Mouse (Mus musculus) CD4-positive helper T cell, adult 2 months (primary cell): ENCODE data around the gene Ptprt.

Source experiments
- DNase-seq: peaks from one replicate; pipeline ENCODE4 v3.0.0-alpha.2; 2012; ENCODE audit warnings: low read depth, missing footprints, low spot score

The Ptprt gene

DNA sequence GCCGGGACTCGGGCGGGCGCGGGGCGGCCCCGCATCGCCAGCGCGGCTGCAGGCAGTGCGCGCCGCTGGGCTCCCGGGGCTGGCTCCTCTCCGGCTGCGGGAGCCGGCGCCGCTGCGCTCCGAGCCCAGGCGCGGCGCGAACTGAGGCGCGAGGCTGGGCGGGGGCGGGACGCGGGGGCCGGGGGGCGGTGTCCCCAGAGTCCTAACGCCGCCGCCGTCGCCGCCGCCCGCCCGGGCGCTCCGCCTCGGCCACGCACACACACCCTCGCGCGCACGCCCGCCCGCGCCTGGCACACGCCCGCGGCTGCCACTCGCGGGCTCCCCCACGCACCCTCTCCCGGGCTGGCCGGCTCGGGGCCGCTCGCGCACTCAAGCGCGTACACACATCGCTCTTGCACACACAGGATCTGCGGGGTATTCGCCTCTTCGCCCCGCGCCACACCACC, at the start of gene Ptprt:
Gene Ptprt (minus strand): TSS at position 207 of the 446 bp plus-strand sequence.
- DNase-seq, result no peak

- DNase-seq, result no peak
These were observed 49.5 kb upstream of the Ptprt start for GRCm38 (mm10) chr2:162710443-162710842.

DNA sequence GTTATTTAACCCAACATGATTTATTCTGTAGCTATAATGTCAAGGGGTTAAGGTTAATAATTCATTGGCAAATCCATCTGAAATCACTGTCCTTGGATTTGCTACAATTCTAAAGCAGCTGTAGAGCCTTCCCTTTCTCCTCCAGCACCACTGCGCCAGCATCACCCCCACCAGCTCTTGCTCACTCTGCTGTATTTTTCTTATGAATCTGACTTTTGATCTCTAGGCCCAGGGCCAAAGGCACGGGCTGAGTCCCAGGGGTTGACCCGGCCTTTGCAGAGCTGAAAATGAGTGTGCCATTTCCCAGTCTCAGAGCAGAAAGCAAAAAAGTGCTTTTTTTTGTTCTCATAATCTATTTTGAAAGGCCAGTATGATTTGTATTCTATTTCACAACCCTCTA, 38.7 kb upstream of the Ptprt start:
- DNase-seq, result no peak

DNA sequence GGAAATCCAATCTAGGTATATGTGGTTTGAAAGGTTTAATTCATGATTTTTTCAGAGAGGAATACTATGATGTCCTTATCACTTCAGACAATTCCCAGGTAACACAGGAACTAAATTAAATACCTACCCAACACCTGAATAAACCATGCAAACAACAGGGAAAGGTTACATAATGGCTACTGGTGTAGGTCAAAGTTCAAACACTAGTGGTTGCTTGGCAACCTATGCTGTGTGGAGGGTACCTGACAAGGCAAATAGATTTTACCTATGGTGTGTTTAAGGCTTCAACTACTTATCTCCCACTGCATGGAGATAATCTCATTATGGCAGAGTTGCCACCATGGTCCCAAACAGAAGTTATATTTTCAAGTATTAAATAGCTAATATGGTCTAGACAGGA, 38.1 kb upstream of the Ptprt start:
- no peak for DNase-seq

GRCm38 (mm10) chr2:162698068-162698467, 37.1 kb upstream of the Ptprt start:
- DNase-seq, result no peak

DNA sequence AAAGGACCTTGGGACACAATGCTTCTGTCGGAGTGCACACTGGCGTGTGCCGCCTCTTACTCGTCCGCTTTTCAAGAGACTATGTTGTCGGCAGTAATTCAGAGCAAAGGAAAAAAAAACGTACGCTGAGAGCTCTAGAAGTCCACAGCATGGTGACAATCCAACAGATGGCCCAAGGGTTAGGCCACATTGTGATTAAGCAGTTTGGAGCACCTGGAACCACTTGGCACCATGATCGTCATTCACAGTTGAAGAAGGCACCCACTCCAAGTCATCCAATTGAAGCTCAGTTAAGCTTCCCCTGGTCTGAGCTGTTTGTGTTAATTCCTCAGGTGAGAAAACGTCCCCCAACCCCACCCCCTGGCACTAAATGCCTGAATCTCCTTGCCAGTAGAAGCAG, 36.2 kb upstream of the Ptprt start:
- DNase-seq, result no peak

- no peak for DNase-seq
These were observed 31.2 kb upstream of the Ptprt start for GRCm38 (mm10) chr2:162692143-162692542.

DNA sequence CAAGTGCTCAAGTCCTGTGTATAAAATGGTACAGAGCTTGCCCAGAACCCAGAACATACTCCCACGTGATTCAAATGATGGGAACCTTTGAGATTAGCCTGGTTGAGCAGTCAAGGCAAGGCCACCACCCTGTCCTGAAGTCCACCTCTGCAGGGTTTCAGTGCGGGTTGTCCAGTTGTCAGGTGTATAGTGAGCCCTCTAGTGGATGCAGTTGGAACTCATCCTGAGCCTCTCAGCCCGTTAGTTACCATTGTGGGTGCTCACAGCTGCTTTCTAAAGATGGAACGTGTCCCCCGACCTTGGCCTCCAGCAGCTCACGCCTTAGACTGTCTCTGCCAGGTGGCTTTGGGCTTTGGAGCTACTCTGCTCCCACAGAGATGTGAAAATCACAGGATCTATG, 21.7 kb upstream of the Ptprt start:
- no peak for DNase-seq

DNA sequence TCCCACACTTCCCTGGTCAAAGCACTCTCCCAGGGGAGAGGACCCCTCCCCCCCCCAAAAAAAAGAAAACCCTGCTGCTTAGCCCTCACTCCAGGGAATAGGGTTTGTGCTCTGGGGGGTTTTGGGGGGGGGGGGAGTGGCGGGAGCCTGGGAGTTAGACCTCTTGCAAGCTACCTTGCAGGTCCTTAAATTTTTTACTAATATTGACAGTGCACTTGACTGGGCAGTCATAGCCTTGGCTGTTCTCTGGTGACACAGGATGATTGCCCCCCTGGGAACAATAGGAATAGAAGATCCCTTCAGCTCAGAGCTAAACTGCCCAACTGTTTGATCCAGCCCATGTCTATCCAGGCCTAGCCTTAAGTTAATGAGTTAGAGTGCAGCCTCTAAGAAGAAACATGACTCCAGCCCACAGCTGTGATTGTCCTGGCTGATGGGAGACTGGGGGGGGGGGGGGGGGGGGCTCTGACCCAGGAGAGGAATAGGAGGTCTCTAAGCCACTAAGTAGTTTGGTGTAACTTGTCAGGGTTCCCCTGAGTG, 1.6 kb upstream of the Ptprt start:
- DNase-seq, result no peak

DNA sequence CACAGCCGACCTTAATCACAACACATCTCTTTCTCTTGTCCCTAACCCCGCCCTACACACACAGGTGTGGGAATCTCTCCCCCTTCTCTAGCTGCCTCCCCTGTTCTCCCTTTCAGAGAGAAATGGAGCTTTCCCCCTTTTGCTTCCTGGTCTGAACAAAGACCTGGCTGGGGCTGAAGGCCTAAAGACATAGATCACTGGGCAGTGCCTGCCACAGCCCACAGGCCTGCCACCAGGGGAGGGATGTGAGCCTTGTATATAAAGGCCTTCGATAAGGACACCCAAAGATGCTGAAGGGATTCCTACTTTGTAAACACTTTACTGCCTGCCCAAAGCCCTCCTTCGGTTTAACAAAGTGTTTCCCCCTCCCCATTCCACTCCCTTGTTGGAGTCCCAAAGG, 786 bp upstream of the Ptprt start:
- no peak for DNase-seq

- no peak for DNase-seq
These were observed 561 bp downstream of the Ptprt start for GRCm38 (mm10) chr2:162660231-162660940.

DNA sequence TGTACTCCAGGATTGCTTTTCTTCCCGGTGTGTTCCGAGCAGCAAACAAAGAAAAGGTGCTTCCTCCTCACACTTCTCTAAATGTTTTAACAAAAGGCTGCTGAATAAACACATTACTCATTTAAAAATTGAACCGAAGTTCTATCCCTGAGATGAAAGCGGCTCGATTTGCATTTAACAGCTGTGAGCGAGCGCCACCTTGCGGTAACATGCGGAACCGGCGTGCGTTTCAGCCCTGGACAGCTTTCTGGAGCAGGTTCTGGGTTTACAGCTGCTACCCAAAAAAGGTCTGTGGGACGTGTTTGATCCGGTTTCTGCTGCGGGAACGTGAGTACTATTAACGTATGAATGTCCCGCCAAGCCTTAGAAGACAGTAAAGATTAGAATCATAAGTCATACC, 1.9 kb downstream of the Ptprt start:
- no peak for DNase-seq

DNA sequence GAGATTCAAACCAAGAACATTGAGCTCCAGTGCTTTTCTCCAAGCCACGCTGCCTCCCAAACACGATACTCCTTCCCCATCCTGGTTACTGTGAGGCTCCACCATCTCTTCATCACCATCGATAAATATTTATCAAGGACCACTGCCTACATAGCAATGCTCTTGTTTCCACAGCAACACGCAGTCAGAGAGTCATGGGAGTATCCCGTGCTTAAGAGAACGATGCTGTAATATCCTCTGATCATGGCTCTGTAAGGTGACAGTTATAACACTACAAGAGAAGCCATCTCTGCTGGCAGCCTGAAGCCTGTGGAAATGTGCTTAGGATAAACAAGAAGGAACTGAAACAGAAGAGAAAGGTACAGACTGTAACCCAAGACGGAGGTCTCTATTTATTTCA, 3.4 kb downstream of the Ptprt start:
- no peak for DNase-seq

GRCm38 (mm10) chr2:162654416-162654815, 6.5 kb downstream of the Ptprt start:
- no peak for DNase-seq

DNA sequence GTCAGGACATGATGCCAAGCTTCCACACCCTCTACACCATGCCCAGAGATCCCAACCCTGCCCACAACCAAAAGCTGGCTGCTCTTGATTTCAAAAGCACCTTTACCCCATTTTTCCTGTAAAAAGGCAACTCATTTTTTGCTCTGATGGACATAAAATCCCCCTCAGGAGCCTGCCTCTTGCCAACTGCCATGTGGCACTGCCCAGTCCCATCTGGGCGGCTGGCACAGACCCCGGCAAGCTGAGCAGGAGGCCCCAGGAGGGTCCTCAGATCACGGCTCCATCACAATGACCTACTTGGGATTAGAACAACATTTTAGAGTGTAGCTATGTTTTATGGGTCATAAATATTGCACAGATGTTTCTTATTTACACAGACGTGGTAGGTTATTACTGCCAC, 22.3 kb downstream of the Ptprt start:
- no peak for DNase-seq

- DNase-seq, result no peak
These were observed 23.4 kb downstream of the Ptprt start for GRCm38 (mm10) chr2:162637537-162637936.

- no peak for DNase-seq
These were observed 24.4 kb downstream of the Ptprt start for GRCm38 (mm10) chr2:162636387-162637009.

- DNase-seq, result no peak
These were observed 26.0 kb downstream of the Ptprt start for GRCm38 (mm10) chr2:162634901-162635300.

DNA sequence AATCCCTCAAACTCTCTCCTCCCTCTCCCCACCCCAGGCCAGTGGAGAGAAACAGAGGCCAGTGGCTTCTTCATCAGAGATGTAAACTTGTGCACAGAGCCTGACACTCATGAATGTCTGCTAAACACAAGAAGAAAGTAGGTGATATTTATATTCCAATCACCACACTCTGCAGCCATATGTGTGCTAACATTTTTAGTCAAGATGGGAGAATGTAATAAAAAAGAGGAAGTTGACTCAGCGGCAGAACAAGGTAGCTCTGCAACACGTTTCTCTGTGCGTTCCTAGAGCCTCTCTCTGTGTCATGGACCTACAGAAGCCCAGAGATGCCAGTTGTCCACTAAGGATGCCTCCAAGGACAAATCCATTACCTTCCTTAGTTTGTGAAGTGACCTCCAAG, 34.9 kb downstream of the Ptprt start:
- DNase-seq, result no peak

GRCm38 (mm10) chr2:162624707-162625106, 36.2 kb downstream of the Ptprt start:
- DNase-seq, result no peak

DNA sequence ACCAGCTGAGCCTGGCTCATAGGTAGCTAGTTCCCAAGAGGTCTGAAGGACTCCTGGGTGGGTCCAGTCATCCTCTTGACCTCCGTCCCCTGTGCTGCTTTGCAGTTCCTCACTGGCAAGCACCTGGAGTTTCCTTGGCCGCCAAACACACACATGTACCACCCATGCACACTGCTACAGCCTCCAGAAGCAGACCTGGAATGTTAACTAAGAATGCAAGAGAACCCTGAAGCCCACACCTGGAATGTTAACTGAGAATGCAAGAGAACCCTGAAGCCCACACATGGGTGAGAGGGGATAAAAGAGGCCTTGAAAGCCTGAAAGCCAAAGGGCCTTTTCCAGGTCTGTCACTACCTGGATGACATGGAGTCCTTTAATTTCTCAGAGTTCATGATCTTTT, 46.7 kb downstream of the Ptprt start:
- DNase-seq, result no peak

DNA sequence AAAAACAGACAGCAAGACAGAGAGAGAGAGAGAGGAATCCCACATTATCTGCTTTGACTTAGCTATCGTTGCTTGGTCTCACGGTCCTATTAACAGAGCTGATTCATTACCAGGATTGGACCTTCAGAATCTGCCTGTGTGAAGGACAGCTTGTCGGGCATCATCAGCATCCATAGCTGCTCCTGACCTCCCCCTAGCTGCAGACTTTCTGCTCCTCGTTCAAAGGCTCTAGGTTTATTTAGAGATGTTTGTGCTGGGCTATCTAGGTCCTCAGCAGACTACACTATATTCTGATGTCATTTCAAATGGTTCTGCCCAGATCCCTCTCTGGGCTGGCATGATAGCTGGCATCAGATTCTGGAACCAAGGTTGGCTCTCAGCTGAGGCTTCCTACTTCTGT, 47.5 kb downstream of the Ptprt start:
- DNase-seq, result no peak

DNA sequence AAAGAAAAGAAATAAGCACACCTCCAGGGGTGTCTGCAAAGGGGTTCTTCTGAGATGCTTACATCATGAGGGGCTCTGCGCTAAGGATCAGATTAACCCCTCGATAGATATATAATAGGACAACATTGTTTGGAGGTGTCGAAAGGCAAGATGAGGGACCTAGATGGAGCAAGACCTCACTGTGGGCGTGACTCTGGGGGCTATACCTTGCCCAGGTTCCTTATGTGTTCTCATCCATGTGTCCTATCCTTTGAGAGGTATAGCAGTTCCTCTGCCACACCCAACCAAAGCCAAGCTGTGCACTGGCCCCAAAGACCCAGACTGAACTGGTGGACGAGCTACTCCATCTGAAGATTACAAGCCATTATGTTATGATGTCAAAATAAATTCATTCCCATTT, 58.2 kb downstream of the Ptprt start:
- DNase-seq, result no peak
